ENCODE assay signal across 33 mouse cellular contexts in the genomic region with DNA sequence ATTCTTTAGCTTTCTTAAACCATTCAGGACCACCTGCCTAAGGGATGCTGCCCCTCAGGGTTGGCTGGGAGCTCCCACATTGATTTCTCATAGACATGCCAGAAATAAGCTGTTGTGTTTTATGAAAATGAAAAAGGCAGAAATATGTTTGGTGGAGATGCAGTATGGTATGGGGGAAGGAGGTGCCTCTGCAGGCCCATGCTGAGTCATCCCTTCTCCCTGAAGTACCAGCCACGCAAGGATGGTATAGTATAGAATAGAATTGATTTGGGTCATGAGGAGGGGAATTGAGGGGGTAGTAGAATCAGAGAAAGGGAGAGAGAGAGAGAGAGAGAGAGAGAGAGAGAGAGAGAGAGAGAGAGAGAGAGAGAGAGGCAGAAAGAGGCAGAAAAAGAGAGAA. TPM values are rescaled to one million over a fixed set of nuclear protein-coding genes. Genes with fewer than 3 reads are reported as not detected.
DNase-seq lines count a peak whose midpoint lies in the region; ATAC-seq and TF ChIP-seq lines count a peak whose summit lies in the region.
"Had no signal": no experiment of that assay in that cellular context is flagged by ENCODE, and none has a peak within 500 bp of the region (broad histone marks: within the 10 kb centered on the region; RNA-seq: fewer than 3 reads in every experiment).

No protein-coding gene starts in this region.

- H3K4me2 ChIP-seq in neural tube, embryonic 15.5 days = no peak overlapping the region
- H3K4me2 ChIP-seq: forebrain, embryonic 13.5 days; heart, embryonic 11.5 days; hindbrain, embryonic 12.5 days; hindbrain, embryonic 15.5 days had no signal

- DNase-seq in heart, adult 11 months = peak; percentile 82
- DNase-seq in heart, adult 18-20 months = no peak
- DNase-seq in right cerebral cortex, adult 18-20 months = peak; percentile 4
- DNase-seq in right cerebral cortex, postnatal 14 days = no peak
- DNase-seq: adrenal gland, adult 2 months; adrenal gland, postnatal 14 days; cerebellum, adult 11-12 months; cerebellum, adult 8-10 months; cerebellum, postnatal 10 days; cerebellum, postnatal 36 days; gastrocnemius, adult 2 months; gastrocnemius, postnatal 14 days had no signal

- ATAC-seq in neural tube, embryonic 15.5 days (ENCODE audit: low FRiP score) = no peak
- ATAC-seq: CD4-positive, CD25-positive, alpha-beta regulatory T cell, adult 4 months; forebrain, embryonic 13.5 days; forebrain, embryonic 16.5 days had no signal

- 0 out of 2 replicates have a peak overlapping the region, but pooled peaks have one; percentile 15 for H3K27ac ChIP-seq in cortical plate, adult 2 months (ENCODE audit: insufficient read depth, low read length)
- H3K27ac ChIP-seq in neural tube, embryonic 15.5 days (replicated peaks) = no peak overlapping the region
- H3K27ac ChIP-seq: forebrain, embryonic 10.5 days; forebrain, embryonic 13.5 days; gastrocnemius, adult 2 months; hindbrain, embryonic 12.5 days; hindbrain, embryonic 15.5 days had no signal

- H3K9me3 ChIP-seq in neural tube, embryonic 15.5 days (replicated peaks) = no peaks in the 10 kb centered on the region
- H3K9me3 ChIP-seq: hindbrain, embryonic 15.5 days had no signal

- no peak for TF ChIP-seq POLR2A in cortical plate, adult 2 months (IDR thresholded peaks at IDR 0.05; ENCODE audit: extremely low read depth, insufficient read depth, low read length)

- H3K4me1 ChIP-seq in cortical plate, adult 2 months (ENCODE audit: control insufficient read depth, insufficient read depth, low read length) = no peaks in the 10 kb centered on the region; the same call in 1 of the 2 replicates
- H3K4me1 ChIP-seq in neural tube, embryonic 15.5 days = no peaks in the 10 kb centered on the region
- H3K4me1 ChIP-seq: forebrain, embryonic 13.5 days; hindbrain, embryonic 12.5 days; hindbrain, embryonic 15.5 days had no signal

- no peak for TF ChIP-seq CTCF in cortical plate, adult 2 months (IDR thresholded peaks at IDR 0.05; ENCODE audit: extremely low read depth, insufficient read depth, low read length)

- H3K4me3 ChIP-seq in cortical plate, adult 2 months (ENCODE audit: insufficient read depth, low read length) = no peak overlapping the region
- no peak overlapping the region for H3K4me3 ChIP-seq in neural tube, embryonic 15.5 days (replicated peaks)
- H3K4me3 ChIP-seq: forebrain, embryonic 10.5 days; forebrain, embryonic 13.5 days; gastrocnemius, adult 2 months; hindbrain, embryonic 12.5 days; hindbrain, embryonic 15.5 days had no signal

- WGBS in neural tube, embryonic 15.5 days = 69% methylated on average over 1 of the region's 1 CpGs

- no peaks in the 10 kb centered on the region for H3K36me3 ChIP-seq in neural tube, embryonic 15.5 days
- H3K36me3 ChIP-seq: forebrain, embryonic 10.5 days; hindbrain, embryonic 12.5 days; hindbrain, embryonic 15.5 days had no signal

- no peaks in the 10 kb centered on the region for H3K27me3 ChIP-seq in neural tube, embryonic 15.5 days (replicated peaks)
- H3K27me3 ChIP-seq: forebrain, embryonic 13.5 days; hindbrain, embryonic 12.5 days; hindbrain, embryonic 15.5 days had no signal

- no peak overlapping the region for H3K9ac ChIP-seq in neural tube, embryonic 15.5 days (replicated peaks)
- H3K9ac ChIP-seq: forebrain, embryonic 13.5 days; hindbrain, embryonic 12.5 days; hindbrain, embryonic 15.5 days had no signal

RNA-seq across cellular contexts. Expression of a gene that starts 50.9 kb away (rescaled TPM):
- total RNA-seq in heart, adult 18-20 months (2021) = 1 to 10 TPM in 1 of 2 experiments, not detected in 1; 1.0 TPM
- polyA plus RNA-seq in cortical plate, adult 2 months (2012; rRNA removed) = not detected in 2 replicates
- polyA plus RNA-seq in neural tube, embryonic 15.5 days (2015; fragmentation: Nextera tagmentation; extraction: Ambion mirVana) = 1.9 TPM in 1 of 2 replicates, not detected in the other
- total RNA-seq: adrenal gland, adult 2 months; adrenal gland, postnatal 14 days; adrenal gland, postnatal 4 days; gastrocnemius, adult 2 months; gastrocnemius, postnatal 14 days; gastrocnemius, postnatal 4 days; heart, adult 8-10 months; heart, postnatal 25 days; hematopoietic stem cell, adult 5-6 weeks; MEL had no signal
- polyA plus RNA-seq: brain, embryonic 14.5 days; C2C12; forebrain, embryonic 10.5 days; forebrain, embryonic 13.5 days; forebrain, embryonic 16.5 days; frontal cortex, adult 2 months; heart, embryonic 11.5 days; heart, embryonic 14.5 days; heart, postnatal 0 days; hindbrain, embryonic 12.5 days; hindbrain, embryonic 15.5 days; intestine, embryonic 14.5 days had no signal

Comparison
In these comparisons a context has a peak if more than half of its experiments do, and no peak if none do; other contexts are left out.
1. DNase-seq: peak in heart, adult 11 months (single experiment) and right cerebral cortex, adult 18-20 months (single experiment); none in heart, adult 18-20 months (0 of 2) and right cerebral cortex, postnatal 14 days (single experiment).